Mouse (Mus musculus): ENCODE results near the gene Spocd1.

GRCm38 (mm10) chr4:129890094-129890493, 39.0 kb upstream of the Spocd1 start:
- no peak for TF ChIP-seq CTCF (conservative IDR thresholded peaks at IDR 0.05 in 1 of 2, IDR thresholded peaks at IDR 0.05 in 1 of 2; ENCODE audit: low read depth in 2 of 2, low read length in 2 of 2)
- no peak for TF ChIP-seq MAFK (IDR thresholded peaks at IDR 0.05; ENCODE audit: insufficient replicate concordance, low read length)
- no peak for TF ChIP-seq ZC3H11A (IDR thresholded peaks at IDR 0.05; ENCODE audit: low read depth, low read length)
- no peak for TF ChIP-seq MYC (IDR thresholded peaks at IDR 0.05; ENCODE audit: low read depth, low read length)
- no peak for TF ChIP-seq MEF2A (IDR thresholded peaks at IDR 0.05; ENCODE audit: borderline replicate concordance, low read depth, low read length)
- no peak for TF ChIP-seq POLR2A (IDR thresholded peaks at IDR 0.05; ENCODE audit: low read depth, low read length)
- TF ChIP-seq USF1 (IDR thresholded peaks at IDR 0.05; ENCODE audit: low read depth, low read length), result no peak
- no peak for TF ChIP-seq UBTF (IDR thresholded peaks at IDR 0.05; ENCODE audit: low read depth, low read length)
- TF ChIP-seq GABPA (IDR thresholded peaks at IDR 0.05; ENCODE audit: insufficient replicate concordance, low read depth, low read length), result no peak
- TF ChIP-seq ELF1 (IDR thresholded peaks at IDR 0.05; ENCODE audit: low read depth, low read length), result no peak

All from CH12.LX (cell line).